Mouse (Mus musculus): ENCODE measurements around the gene Arnt2. TPM values are rescaled to one million over a fixed set of nuclear protein-coding genes. Genes with fewer than 3 reads are reported as not detected.
A peak's percentile ranks its signal among the peaks of the same experiment; 100 is the strongest.

Gene Arnt2
- total and polyA plus RNA-seq, 3 experiments: 0.03 to 0.27 (median 0.17) TPM

DNA sequence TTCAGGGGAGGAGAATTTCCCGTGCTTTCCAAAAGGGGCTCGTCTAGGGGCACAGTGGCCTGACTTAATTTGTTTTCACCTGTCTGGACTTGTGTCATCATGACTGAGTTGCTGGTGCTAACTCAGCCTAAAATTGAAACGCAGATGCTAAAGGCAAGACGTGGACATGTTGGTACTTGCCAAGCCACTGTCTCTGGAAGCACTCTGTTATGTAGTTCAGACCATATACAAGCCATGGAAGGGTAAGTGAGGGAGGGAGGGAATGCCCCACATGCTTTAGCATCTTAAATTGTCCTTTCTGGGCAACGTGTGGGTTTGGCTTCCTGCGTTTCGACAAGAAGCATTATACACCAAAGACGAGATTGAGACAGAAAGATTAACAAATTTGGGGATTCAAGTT is 155.1 kb downstream of the Arnt2 start:
- H3K9me3 ChIP-seq (replicated peaks; ENCODE audit: low read length): no peaks in the 10 kb centered on the region
- H3K4me3 ChIP-seq (replicated peaks in 1 of 3; ENCODE audit: low read depth in 2 of 3, low read length in 2 of 3, poor library complexity in 1 of 3): no peak overlapping the region
- in situ Hi-C loops (cut with MboI; ENCODE audit: low pct_ligation_motif_present, low pct_unique_long_range_greater_than_20kb, low sequenced_read_pairs): loop anchor here (25.0 kb wide), 1 partner anchor 93 kb away; the partner anchor contains the start of gene Abhd17c
- peaks cover 48 to 69% of the 10 kb centered on the region in 2 experiments for H3K4me1 ChIP-seq (ENCODE audit: control insufficient read depth in 1 of 2, insufficient read depth in 2 of 2)
- H3K27me3 ChIP-seq (replicated peaks): no peaks in the 10 kb centered on the region
- DNase-seq (ENCODE audit: extremely low read depth): peak; percentile 47
- no peaks in the 10 kb centered on the region for H3K36me3 ChIP-seq (replicated peaks in 1 of 2; ENCODE audit: control insufficient read depth in 1 of 2, insufficient read depth in 1 of 2, low read length in 1 of 2)
- peak overlapping the region; percentile 72 for H3K27ac ChIP-seq (ENCODE audit: insufficient read depth, low read depth)
- H3K79me2 ChIP-seq (replicated peaks; ENCODE audit: control insufficient read depth, extremely low read depth, insufficient read depth, poor library complexity, severe bottlenecking): no peaks in the 10 kb centered on the region
- peak overlapping the region; percentile 61; the same call in 1 of the 2 replicates for H3K4me2 ChIP-seq (ENCODE audit: insufficient read depth, low read depth, poor library complexity, severe bottlenecking)
- no peak for TF ChIP-seq ELF1 (IDR thresholded peaks at IDR 0.05; ENCODE audit: low read depth, low read length)
- TF ChIP-seq EP300 (IDR thresholded peaks at IDR 0.05; ENCODE audit: low read length): peak; percentile 74
- peak; percentile 86 for TF ChIP-seq TCF12 (IDR thresholded peaks at IDR 0.05; ENCODE audit: low read depth, low read length)
- no peak for TF ChIP-seq NELFE (IDR thresholded peaks at IDR 0.05; ENCODE audit: low read depth, low read length)
- TF ChIP-seq TBP (conservative IDR thresholded peaks at IDR 0.05; ENCODE audit: low read depth, low read length): 0 out of 2 replicates have a peak, but pooled peaks have one; percentile 33
- peak; percentile 82 for TF ChIP-seq ETS1 (conservative IDR thresholded peaks at IDR 0.05; ENCODE audit: low read depth, low read length)
- peak; percentile 73 for TF ChIP-seq BHLHE40 (IDR thresholded peaks at IDR 0.05; ENCODE audit: low read depth, low read length)
- TF ChIP-seq RCOR1 (conservative IDR thresholded peaks at IDR 0.05; ENCODE audit: low read depth, low read length): 0 out of 2 replicates have a peak, but pooled peaks have one; percentile 38
- TF ChIP-seq POLR2AphosphoS2 (IDR thresholded peaks at IDR 0.05; ENCODE audit: low read depth, low read length): no peak
- peak; percentile 100 for TF ChIP-seq CHD1 (IDR thresholded peaks at IDR 0.05; ENCODE audit: low read depth, low read length)
- 0 out of 2 replicates have a peak, but pooled peaks have one; percentile 17 for TF ChIP-seq POLR2A (IDR thresholded peaks at IDR 0.05; ENCODE audit: low read depth, low read length)
- TF ChIP-seq IRF4 (IDR thresholded peaks at IDR 0.05; ENCODE audit: low read depth, low read length): peak; percentile 85
- TF ChIP-seq MAX (IDR thresholded peaks at IDR 0.05; ENCODE audit: low read length): peak; percentile 87
- TF ChIP-seq MAFK (IDR thresholded peaks at IDR 0.05; ENCODE audit: insufficient replicate concordance, low read length): peak; percentile 78; the same call in 1 of the 2 replicates
- peak; percentile 91 for TF ChIP-seq MEF2A (IDR thresholded peaks at IDR 0.05; ENCODE audit: borderline replicate concordance, low read depth, low read length)
- TF ChIP-seq NRF1 (IDR thresholded peaks at IDR 0.05; ENCODE audit: low read depth, low read length): no peak
- no peak for TF ChIP-seq USF2 (conservative IDR thresholded peaks at IDR 0.05; ENCODE audit: low read depth, low read length)
- TF ChIP-seq MAZ (IDR thresholded peaks at IDR 0.05; ENCODE audit: low read depth, low read length): 0 out of 2 replicates have a peak, but pooled peaks have one; percentile 52
- peak; percentile 29; the same call in 1 of the 2 replicates for TF ChIP-seq CHD2 (IDR thresholded peaks at IDR 0.05; ENCODE audit: low read length)
- TF ChIP-seq MYC (IDR thresholded peaks at IDR 0.05; ENCODE audit: low read depth, low read length): peak; percentile 61
- no peak; the same call in 1 of the 2 replicates for TF ChIP-seq JUND (conservative IDR thresholded peaks at IDR 0.05; ENCODE audit: low read depth, low read length)
- TF ChIP-seq UBTF (IDR thresholded peaks at IDR 0.05; ENCODE audit: low read depth, low read length): no peak
- H3K9ac ChIP-seq (ENCODE audit: insufficient read depth, low read depth): no peak overlapping the region
- dilution Hi-C loops (cut with MboI; ENCODE audit: extremely low pct_ligation_motif_present, extremely low pct_unique_long_range_greater_than_20kb, low sequenced_read_pairs): no loop called here
